Mouse (Mus musculus) MEL (cell line): Measurements from ENCODE around the gene Olfr1009. TPM values are rescaled to one million over a fixed set of nuclear protein-coding genes. Genes with fewer than 3 reads are reported as not detected.

Experiments used
- polyA plus RNA-seq, 2 experiments: library from polyadenylated mRNA; stranded (reverse) in 1 of 2; unstranded in 1 of 2; fragments of >175 nt in 1 of 2; fragments of >200 nt in 1 of 2; gene quantifications; 2 replicates each; pipeline versions ENCODE4 v1.2.1 to v1.2.4; 2012; ENCODE audit warnings: low replicate concordance in 2 of 2, low read depth in 1 of 2; ENCODE audit not compliant: insufficient read length in 2 of 2, insufficient read depth in 1 of 2, missing spikeins in 1 of 2
- total RNA-seq: library from RNA; depleted of rRNA; stranded (reverse); fragments of 300-350 nt; gene quantifications from 2 replicates; pipeline ENCODE4 v1.2.3, GENCODE M21; 2012; rRNA removed

The Olfr1009 gene
- total and polyA plus RNA-seq, 3 experiments = not detected

Other genes starting within 250 kb of the Olfr1009 start
- not detected in 2 replicates for gene 4833423E24Rik, start 196.4 kb upstream of the Olfr1009 start, total RNA-seq
- gene 4833423E24Rik, start 196.4 kb upstream of the Olfr1009 start, polyA plus RNA-seq = not detected
- gene Olfr996, start 136.2 kb upstream of the Olfr1009 start, total RNA-seq = not detected in 2 replicates
- gene Olfr996, start 136.2 kb upstream of the Olfr1009 start, polyA plus RNA-seq = not detected
- not detected in 2 replicates for gene Olfr998, start 126.5 kb upstream of the Olfr1009 start, total RNA-seq
- not detected for gene Olfr998, start 126.5 kb upstream of the Olfr1009 start, polyA plus RNA-seq
- not detected in 2 replicates for gene Olfr1000, start 103.5 kb upstream of the Olfr1009 start, total RNA-seq
- not detected for gene Olfr1000, start 103.5 kb upstream of the Olfr1009 start, polyA plus RNA-seq
- gene Olfr1002, start 64.7 kb upstream of the Olfr1009 start, total RNA-seq = not detected in 2 replicates
- not detected for gene Olfr1002, start 64.7 kb upstream of the Olfr1009 start, polyA plus RNA-seq
- not detected in 2 replicates for gene Olfr154, start 51.0 kb upstream of the Olfr1009 start, total RNA-seq
- gene Olfr154, start 51.0 kb upstream of the Olfr1009 start, polyA plus RNA-seq = not detected
- not detected in 2 replicates for gene Olfr1006, start 36.7 kb upstream of the Olfr1009 start, total RNA-seq
- gene Olfr1006, start 36.7 kb upstream of the Olfr1009 start, polyA plus RNA-seq = not detected
- gene Olfr1008, start 26.0 kb upstream of the Olfr1009 start, total RNA-seq = not detected in 2 replicates
- not detected for gene Olfr1008, start 26.0 kb upstream of the Olfr1009 start, polyA plus RNA-seq
- not detected in 2 replicates for gene Olfr1012, start 47.3 kb downstream of the Olfr1009 start, total RNA-seq
- not detected for gene Olfr1012, start 47.3 kb downstream of the Olfr1009 start, polyA plus RNA-seq
- gene Olfr1013, start 51.7 kb downstream of the Olfr1009 start, total RNA-seq = not detected in 2 replicates
- not detected for gene Olfr1013, start 51.7 kb downstream of the Olfr1009 start, polyA plus RNA-seq
- gene Olfr1014, start 57.3 kb downstream of the Olfr1009 start, total RNA-seq = not detected in 2 replicates
- not detected for gene Olfr1014, start 57.3 kb downstream of the Olfr1009 start, polyA plus RNA-seq
- not detected in 2 replicates for gene Olfr1015, start 66.6 kb downstream of the Olfr1009 start, total RNA-seq
- gene Olfr1015, start 66.6 kb downstream of the Olfr1009 start, polyA plus RNA-seq = not detected
- not detected in 2 replicates for gene Olfr1016, start 87.1 kb downstream of the Olfr1009 start, total RNA-seq
- gene Olfr1016, start 87.1 kb downstream of the Olfr1009 start, polyA plus RNA-seq = not detected
- gene Olfr1018, start 103.1 kb downstream of the Olfr1009 start, total RNA-seq = not detected in 2 replicates
- not detected for gene Olfr1018, start 103.1 kb downstream of the Olfr1009 start, polyA plus RNA-seq
- gene Olfr1019, start 130.1 kb downstream of the Olfr1009 start, total RNA-seq = not detected in 2 replicates
- gene Olfr1019, start 130.1 kb downstream of the Olfr1009 start, polyA plus RNA-seq = not detected
- gene Olfr1020, start 131.6 kb downstream of the Olfr1009 start, total RNA-seq = not detected in 2 replicates
- not detected for gene Olfr1020, start 131.6 kb downstream of the Olfr1009 start, polyA plus RNA-seq
- gene Olfr1022, start 153.2 kb downstream of the Olfr1009 start, total RNA-seq = not detected in 2 replicates
- gene Olfr1022, start 153.2 kb downstream of the Olfr1009 start, polyA plus RNA-seq = not detected
- not detected in 2 replicates for gene Olfr1023, start 170.2 kb downstream of the Olfr1009 start, total RNA-seq
- gene Olfr1023, start 170.2 kb downstream of the Olfr1009 start, polyA plus RNA-seq = not detected
- not detected in 2 replicates for gene Olfr1024, start 189.6 kb downstream of the Olfr1009 start, total RNA-seq
- not detected for gene Olfr1024, start 189.6 kb downstream of the Olfr1009 start, polyA plus RNA-seq
- gene Olfr1025-ps1, start 199.8 kb downstream of the Olfr1009 start, total RNA-seq = not detected in 2 replicates
- gene Olfr1025-ps1, start 199.8 kb downstream of the Olfr1009 start, polyA plus RNA-seq = not detected
- not detected in 2 replicates for gene Olfr1026, start 206.1 kb downstream of the Olfr1009 start, total RNA-seq
- gene Olfr1026, start 206.1 kb downstream of the Olfr1009 start, polyA plus RNA-seq = not detected
- not detected in 2 replicates for gene Olfr1028, start 235.0 kb downstream of the Olfr1009 start, total RNA-seq
- not detected for gene Olfr1028, start 235.0 kb downstream of the Olfr1009 start, polyA plus RNA-seq